Mouse (Mus musculus) heart, postnatal 0 days (tissue): ENCODE results near the gene Cdk8. TPM values are rescaled to one million over a fixed set of nuclear protein-coding genes. Genes with fewer than 3 reads are reported as not detected.
A peak's percentile ranks its signal among the peaks of the same experiment; 100 is the strongest.
"Not testable (repeated sequence)": the region's sequence is repeated elsewhere in the genome, so short reads cannot be mapped to it uniquely, and the experiment has no call there.

Experiments
- ATAC-seq: fragments of 200-750 bp; cut with Nextera tagmentation; 2 replicates; pipeline ENCODE4 v1.8.0; 2017; ENCODE audit warnings: low read depth, moderate number of reproducible peaks, moderate library complexity; ENCODE audit not compliant: insufficient read depth
- DNase-seq: peaks from one replicate; pipeline ENCODE4 v3.0.0-alpha.2; 2016; ENCODE audit warnings: low spot score
- H3K27ac ChIP-seq: fragments of 300-500 bp; sonication (generic); 2 replicates; pipeline ENCODE4 v1.5.1; 2014; ENCODE audit warnings: low read depth, mild to moderate bottlenecking
- H3K27me3 ChIP-seq: fragments of 300-500 bp; sonication (generic); 2 replicates; pipeline ENCODE4 v1.6.1; 2014; ENCODE audit warnings: low read length, mixed read lengths; ENCODE audit not compliant: control insufficient read depth, insufficient read depth
- H3K36me3 ChIP-seq: fragments of 300-500 bp; sonication (generic); replicated peaks from 2 replicates; pipeline ENCODE4 v1.6.1; 2014; ENCODE audit warnings: low read length, mixed read lengths; ENCODE audit not compliant: control insufficient read depth, insufficient read depth
- H3K4me1 ChIP-seq: fragments of 300-500 bp; sonication (generic); 2 replicates; pipeline ENCODE4 v1.6.1; 2014; ENCODE audit warnings: antibody characterized with exemption; ENCODE audit not compliant: control insufficient read depth, insufficient read depth
- H3K4me2 ChIP-seq: fragments of 300-500 bp; sonication (generic); 2 replicates; pipeline ENCODE4 v1.6.1; 2014; ENCODE audit warnings: low read depth, mild to moderate bottlenecking, low read length, moderate library complexity
- H3K4me3 ChIP-seq: fragments of 300-500 bp; sonication (generic); 2 replicates; pipeline ENCODE4 v1.5.1; 2014; ENCODE audit warnings: low read depth, low read length
- H3K9ac ChIP-seq: fragments of 300-500 bp; sonication (generic); replicated peaks from 2 replicates; pipeline ENCODE4 v1.6.1; 2014; ENCODE audit warnings: low read depth, low read length, mixed read lengths
- H3K9me3 ChIP-seq: fragments of 300-500 bp; sonication (generic); replicated peaks from 2 replicates; pipeline ENCODE4 v1.6.1; 2016; ENCODE audit warnings: low read length; ENCODE audit not compliant: control insufficient read depth
- CTCF ChIP-seq: IDR thresholded peaks from 2 replicates; pipeline ENCODE4 v1.5.1; 2016; ENCODE audit warnings: antibody characterized with exemption, control low read depth, low read depth
- EP300 ChIP-seq: IDR thresholded peaks from 2 replicates; pipeline ENCODE4 v1.6.1; 2016; ENCODE audit warnings: antibody characterized with exemption, low read depth
- WGBS: fragments of 180-500 bp; shearing (Covaris S2); extraction: QIAGEN DNeasy Blood & Tissue Kit; methylation state at CpG from one replicate; pipeline ENCODE4 v1.1.7; 2014; 5-methylcytosine and 5-hydroxymethylcytosine counted together
- polyA plus RNA-seq: library from polyadenylated mRNA; unstranded; fragments of >200 nt; fragmentation: Nextera tagmentation; extraction: Ambion mirVana; gene quantifications from 2 replicates; pipeline ENCODE4 v1.2.1, GENCODE M21; 2015
- total RNA-seq: library from RNA; depleted of rRNA; stranded (reverse); fragments of >200 nt; gene quantifications from 2 replicates; pipeline ENCODE4 v1.2.3, GENCODE M21; 2014; ENCODE audit warnings: low replicate concordance; rRNA removed

Cdk8 gene
- 23.6 and 32.7 TPM in 2 replicates for total RNA-seq
- polyA plus RNA-seq = 5.9 and 6.2 TPM in 2 replicates

DNA sequence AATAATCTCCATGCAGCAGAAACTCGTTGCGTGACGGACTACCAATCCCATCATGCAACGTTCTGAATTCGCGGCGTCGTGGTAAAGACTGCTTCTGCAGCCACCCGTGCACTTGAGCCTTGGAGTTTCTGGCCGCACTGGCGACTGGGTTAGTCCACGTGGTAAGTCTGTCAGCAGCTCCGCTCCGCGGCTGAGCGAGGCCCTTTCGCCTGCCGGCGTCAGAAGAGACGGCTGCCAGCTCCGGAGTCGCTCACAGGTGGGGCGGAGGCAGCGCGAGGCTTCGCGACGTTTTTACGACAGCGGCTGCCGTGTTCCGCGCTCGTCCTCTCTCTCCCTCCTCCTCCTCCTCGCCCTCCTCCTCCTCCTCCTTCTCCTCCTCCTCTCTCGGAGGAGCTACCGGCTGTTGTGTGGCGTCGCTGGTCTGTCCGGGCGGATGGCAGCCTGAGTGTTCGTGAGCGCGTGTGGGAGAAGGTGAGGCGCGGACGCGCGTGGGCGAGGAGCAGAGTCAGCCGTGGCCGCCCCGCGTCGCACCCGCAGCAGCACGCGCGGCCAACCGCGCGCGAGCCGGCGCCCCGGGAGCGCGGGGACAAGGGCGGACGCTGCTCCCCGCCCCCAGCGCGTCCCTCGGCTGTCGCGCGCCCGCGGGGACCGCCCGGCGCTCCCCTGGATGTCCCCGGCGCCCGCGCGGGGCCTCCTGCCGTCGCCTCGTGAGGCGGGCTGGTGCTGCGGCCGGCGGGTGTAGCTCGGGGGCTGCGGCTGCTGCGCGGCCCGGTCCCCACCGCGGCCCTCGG, at the start of gene Cdk8:
Gene Cdk8 (plus strand): TSS at position 367 of the 791 bp plus-strand sequence.
- under 1% methylated on average over 80 of the region's 102 CpGs for WGBS
- ATAC-seq = peak; percentile 93

DNA sequence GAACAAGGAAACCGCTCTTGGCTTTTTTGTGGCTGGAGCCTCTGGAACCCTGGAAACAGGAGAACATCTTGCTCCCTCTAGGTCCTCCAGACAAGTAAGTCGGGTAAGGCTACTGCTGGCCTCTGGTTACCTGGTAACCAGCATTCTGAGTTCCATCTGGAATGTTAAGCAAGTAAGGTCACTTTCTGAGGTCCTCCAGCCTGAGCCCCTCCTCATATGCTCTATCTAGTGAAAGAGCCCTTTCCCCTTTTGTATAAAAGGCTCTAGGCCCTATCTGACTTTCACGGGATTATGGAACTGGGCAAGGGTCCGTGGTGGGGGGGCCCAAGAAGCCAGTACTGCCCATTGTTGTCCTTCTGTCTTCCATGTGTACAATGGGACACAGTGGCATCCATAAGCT, 45.8 kb upstream of the Cdk8 start, which contains the start of gene 1700001J03Rik:
Gene 1700001J03Rik (minus strand): TSS at position 101 of the 400 bp plus-strand sequence.
- not testable (repeated sequence) for H3K27me3 ChIP-seq, H3K36me3 ChIP-seq, H3K4me2 ChIP-seq, H3K4me1 ChIP-seq, H3K9me3 ChIP-seq, H3K9ac ChIP-seq, H3K4me3 ChIP-seq, ATAC-seq, DNase-seq, H3K27ac ChIP-seq
- 69% methylated on average over 4 of the region's 4 CpGs for whole genome bisulfite sequencing

More for the DNA sequence above, at the start of gene Cdk8:
- H3K36me3 ChIP-seq = no peaks in the 10 kb centered on the region
- no peaks in the 10 kb centered on the region for H3K27me3 ChIP-seq
- TF ChIP-seq EP300 (0 out of 2 replicates have a peak, but pooled peaks have one; percentile 40), CTCF (no peak)
- H3K27ac ChIP-seq = peak within 1 kb of the TSS; percentile 92
- peak; percentile 94 for DNase-seq
- H3K4me2 ChIP-seq = peak within 1 kb of the TSS; percentile 82
- peak within 1 kb of the TSS; percentile 84 for H3K4me3 ChIP-seq
- H3K9me3 ChIP-seq = no peaks in the 10 kb centered on the region
- peaks cover 4% of the 10 kb centered on the region for H3K4me1 ChIP-seq
- peak within 1 kb of the TSS; percentile 83 for H3K9ac ChIP-seq

DNA sequence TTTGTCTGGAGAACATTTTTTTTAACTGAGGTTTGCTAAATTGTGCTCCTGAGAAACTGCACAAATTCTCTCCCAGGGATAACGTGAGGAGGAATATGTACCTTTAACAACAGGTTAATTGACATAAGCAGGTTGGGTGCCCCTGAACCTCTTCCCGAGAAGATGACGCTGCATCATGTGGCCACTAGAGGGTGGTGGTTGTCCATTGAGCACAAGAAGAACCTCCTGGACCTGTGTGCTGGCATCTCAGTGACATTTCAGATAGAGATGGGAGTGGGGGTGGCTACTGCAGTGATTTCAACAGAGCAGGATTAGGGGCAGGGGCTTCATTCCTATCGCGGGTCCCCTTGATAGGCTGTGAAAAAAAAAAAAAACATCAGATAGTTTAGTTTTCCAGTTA, 43.6 kb upstream of the Cdk8 start:
- TF ChIP-seq CTCF = peak; percentile 84
- peak; percentile 16 for DNase-seq
- not testable (repeated sequence) for H3K4me1 ChIP-seq, H3K4me3 ChIP-seq, H3K9me3 ChIP-seq, H3K27ac ChIP-seq, ATAC-seq, H3K27me3 ChIP-seq, H3K9ac ChIP-seq, H3K4me2 ChIP-seq, H3K36me3 ChIP-seq
- 19% methylated on average over 5 of the region's 5 CpGs for WGBS

DNA sequence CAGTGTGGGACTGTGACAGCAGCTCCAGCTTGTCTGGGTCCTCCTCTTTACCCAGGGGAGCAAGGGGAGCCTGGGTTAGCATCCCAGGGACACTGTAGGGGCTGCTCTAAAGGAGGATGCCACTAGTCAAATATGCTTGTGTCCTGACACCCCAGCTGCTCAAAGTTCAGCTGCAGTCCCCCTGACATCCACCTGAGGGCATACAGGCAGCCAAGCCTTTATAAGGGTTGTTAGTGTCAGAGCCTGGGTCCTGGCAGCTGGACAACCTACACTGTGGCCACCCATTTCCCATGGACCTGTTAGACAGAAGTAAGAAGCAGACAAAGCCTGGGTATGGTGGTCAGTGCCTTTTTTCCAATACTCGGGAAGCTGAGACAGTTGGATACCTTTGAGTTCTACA, 42.9 kb upstream of the Cdk8 start:
- WGBS = 81% methylated on average over 1 of the region's 1 CpGs
- Histone ChIP-seq H3K27me3 (no peaks in the 10 kb centered on the region), H3K36me3 (no peaks in the 10 kb centered on the region), H3K27ac (no peak overlapping the region), H3K9ac (no peak overlapping the region), H3K4me3 (no peak overlapping the region), H3K4me2 (no peak overlapping the region), H3K4me1 (no peaks in the 10 kb centered on the region), H3K9me3 (no peaks in the 10 kb centered on the region)
- ATAC-seq (no peak), DNase-seq (no peak)
- TF ChIP-seq CTCF (peak; percentile 25), EP300 (no peak)

DNA sequence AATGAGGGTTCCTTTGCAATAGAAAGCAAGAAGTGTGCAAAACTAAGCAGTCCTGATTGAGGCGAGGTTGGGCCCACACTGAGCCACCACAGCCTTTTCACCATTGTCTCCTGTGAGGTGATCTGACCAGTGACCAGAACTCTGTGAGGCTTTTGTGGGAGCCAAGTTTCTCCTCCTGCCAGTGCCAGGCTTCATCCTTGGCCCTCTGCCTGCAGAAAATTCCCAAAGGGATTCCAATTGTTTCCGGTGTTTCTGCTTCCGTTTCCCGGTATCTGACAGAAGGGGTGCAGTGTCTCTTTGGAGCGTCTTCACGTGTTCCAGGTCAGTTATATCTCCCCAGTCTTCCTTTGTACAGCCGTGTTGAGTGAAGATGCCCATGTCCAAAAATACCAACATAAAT, 42.3 kb upstream of the Cdk8 start:
- H3K27ac ChIP-seq = no peak overlapping the region
- H3K27me3 ChIP-seq = no peaks in the 10 kb centered on the region
- H3K9me3 ChIP-seq = no peaks in the 10 kb centered on the region
- no peak overlapping the region for H3K4me3 ChIP-seq
- H3K4me2 ChIP-seq = no peak overlapping the region
- TF ChIP-seq CTCF (no peak), EP300 (no peak)
- no peaks in the 10 kb centered on the region for H3K36me3 ChIP-seq
- H3K4me1 ChIP-seq = no peaks in the 10 kb centered on the region
- DNase-seq = no peak
- no peak overlapping the region for H3K9ac ChIP-seq
- WGBS = 67% methylated on average over 7 of the region's 7 CpGs
- no peak for ATAC-seq

DNA sequence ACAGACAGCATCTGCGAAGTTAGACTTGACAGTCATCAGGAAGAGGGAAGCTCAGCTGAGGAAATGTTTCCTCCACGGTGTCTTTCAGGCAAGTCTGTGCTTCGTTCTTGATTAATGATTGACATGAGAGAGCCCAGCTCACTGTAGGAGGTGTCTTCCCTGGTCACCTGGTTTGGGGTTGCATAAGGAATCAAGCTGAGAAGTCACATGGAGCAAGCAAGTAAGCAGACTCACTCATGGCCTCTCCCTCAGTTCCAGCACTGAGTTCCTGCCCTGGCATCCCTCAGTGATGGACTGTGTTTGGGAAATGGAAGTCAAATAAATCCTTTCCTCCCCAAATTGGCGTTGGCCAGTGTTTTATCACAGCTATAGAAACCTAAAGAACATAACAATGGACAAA, 40.9 kb upstream of the Cdk8 start:
- no peak overlapping the region for H3K27ac ChIP-seq
- ATAC-seq = no peak
- no peak overlapping the region for H3K4me3 ChIP-seq
- TF ChIP-seq EP300 (no peak), CTCF (no peak)
- no peak overlapping the region for H3K9ac ChIP-seq
- H3K4me2 ChIP-seq = no peak overlapping the region
- H3K36me3 ChIP-seq = no peaks in the 10 kb centered on the region
- WGBS = 60% methylated on average over 4 of the region's 4 CpGs
- H3K27me3 ChIP-seq = no peaks in the 10 kb centered on the region
- DNase-seq = no peak
- H3K9me3 ChIP-seq = no peaks in the 10 kb centered on the region
- no peaks in the 10 kb centered on the region for H3K4me1 ChIP-seq
